Mouse (Mus musculus) stomach, embryonic 14.5 days (tissue): ENCODE results near the gene Macf1. TPM values are rescaled to one million over a fixed set of nuclear protein-coding genes. Genes with fewer than 3 reads are reported as not detected.
A peak's percentile ranks its signal among the peaks of the same experiment; 100 is the strongest.

ENCODE experiments used
- ATAC-seq: fragments of 200-750 bp; cut with Nextera tagmentation; 2 replicates; pipeline ENCODE4 v1.8.0; 2017; ENCODE audit warnings: low read depth, moderate TSS enrichment; ENCODE audit not compliant: insufficient number of reproducible peaks, insufficient read depth, low FRiP score
- H3K27ac ChIP-seq: fragments of 300-500 bp; sonication (generic); 2 replicates; pipeline ENCODE4 v1.5.1; 2014; ENCODE audit warnings: mild to moderate bottlenecking, low read length, moderate library complexity, mixed read lengths
- H3K27me3 ChIP-seq: fragments of 300-500 bp; sonication (generic); 2 replicates; pipeline ENCODE4 v1.6.1; 2014; ENCODE audit warnings: low read length, control low read depth, mixed read lengths; ENCODE audit not compliant: control insufficient read depth, insufficient read depth
- H3K36me3 ChIP-seq: fragments of 300-500 bp; sonication (generic); 2 replicates; pipeline ENCODE4 v1.6.1; 2014; ENCODE audit warnings: mild to moderate bottlenecking, control low read depth, low read length, moderate library complexity, mixed read lengths; ENCODE audit not compliant: control insufficient read depth, insufficient read depth
- H3K4me1 ChIP-seq: fragments of 300-500 bp; sonication (generic); 2 replicates; pipeline ENCODE4 v1.6.1; 2014; ENCODE audit warnings: low read length, control low read depth, mixed read lengths; ENCODE audit not compliant: control insufficient read depth, insufficient read depth
- H3K4me2 ChIP-seq: fragments of 300-500 bp; sonication (generic); replicated peaks from 2 replicates; pipeline ENCODE4 v1.6.1; 2014; ENCODE audit warnings: low read depth, low read length, control low read depth
- H3K4me3 ChIP-seq: fragments of 300-500 bp; sonication (generic); 2 replicates; pipeline ENCODE4 v1.5.1; 2014; ENCODE audit warnings: low read depth, low read length, control low read depth
- H3K9ac ChIP-seq: fragments of 300-500 bp; sonication (generic); replicated peaks from 2 replicates; pipeline ENCODE4 v1.6.1; 2014; ENCODE audit warnings: low read depth, mild to moderate bottlenecking, control low read depth, low read length, moderate library complexity, mixed read lengths
- H3K9me3 ChIP-seq: fragments of 300-500 bp; sonication (generic); 2 replicates; pipeline ENCODE4 v1.6.1; 2016; ENCODE audit warnings: low read depth, low read length, control low read depth; ENCODE audit not compliant: control insufficient read depth
- WGBS: fragments of 180-500 bp; shearing (Covaris S2); extraction: QIAGEN DNeasy Blood & Tissue Kit; methylation state at CpG from one replicate; pipeline ENCODE4 v1.1.7; 2014; 5-methylcytosine and 5-hydroxymethylcytosine counted together
- polyA plus RNA-seq: library from polyadenylated mRNA; unstranded; fragments of >200 nt; fragmentation: Nextera tagmentation; extraction: Ambion mirVana; gene quantifications from 2 replicates; pipeline ENCODE4 v1.2.1, GENCODE M21; 2014

The Macf1 gene
- polyA plus RNA-seq, 1 experiment from 2014 or later, result 86.9 TPM

- Histone ChIP-seq H3K36me3 (peaks cover 65% of the 10 kb centered on the region), H3K4me1 (no peaks in the 10 kb centered on the region), H3K27ac (no peak overlapping the region), H3K27me3 (no peaks in the 10 kb centered on the region), H3K9me3 (no peaks in the 10 kb centered on the region), H3K9ac (no peak overlapping the region), H3K4me3 (no peak overlapping the region), H3K4me2 (no peak overlapping the region)
- 92% methylated on average over 12 of the region's 12 CpGs for WGBS
- no peak for ATAC-seq
Observed at GRCm38 (mm10) chr4:123360771-123361170, 323.4 kb downstream of the Macf1 start.

DNA sequence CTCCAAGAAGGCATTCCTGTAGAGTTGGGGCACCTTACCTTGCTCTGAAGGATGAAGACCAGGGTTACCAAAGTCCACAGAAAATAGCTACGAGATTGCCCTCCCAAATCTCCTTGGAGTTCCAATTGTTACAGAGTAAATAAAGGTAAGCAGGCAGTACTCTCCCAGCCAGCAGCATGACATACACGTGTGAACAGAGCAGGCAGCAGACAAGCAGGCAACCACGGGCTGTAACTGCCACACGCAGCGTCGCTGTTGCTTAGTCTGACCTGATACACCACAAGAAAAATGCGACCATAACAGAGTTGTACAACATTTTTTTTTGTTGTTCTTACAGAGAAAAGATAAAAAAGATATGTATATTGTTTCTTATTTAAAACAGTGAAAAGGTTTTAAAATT is 325.5 kb downstream of the Macf1 start:
- Histone ChIP-seq H3K36me3 (peaks cover 68% of the 10 kb centered on the region), H3K9me3 (no peaks in the 10 kb centered on the region), H3K4me2 (no peak overlapping the region), H3K4me3 (no peak overlapping the region), H3K9ac (no peak overlapping the region), H3K27ac (no peak overlapping the region), H3K27me3 (no peaks in the 10 kb centered on the region), H3K4me1 (no peaks in the 10 kb centered on the region)
- no peak for ATAC-seq
- 93% methylated on average over 7 of the region's 7 CpGs for WGBS

- Histone ChIP-seq H3K9me3 (no peaks in the 10 kb centered on the region), H3K36me3 (peaks cover 78% of the 10 kb centered on the region), H3K4me1 (no peaks in the 10 kb centered on the region), H3K27me3 (no peaks in the 10 kb centered on the region), H3K9ac (no peak overlapping the region), H3K4me3 (no peak overlapping the region), H3K4me2 (no peak overlapping the region), H3K27ac (no peak overlapping the region)
- WGBS, result 88% methylated on average over 8 of the region's 8 CpGs
- ATAC-seq, result no peak
Observed at GRCm38 (mm10) chr4:123355941-123356340, 328.2 kb downstream of the Macf1 start.

DNA sequence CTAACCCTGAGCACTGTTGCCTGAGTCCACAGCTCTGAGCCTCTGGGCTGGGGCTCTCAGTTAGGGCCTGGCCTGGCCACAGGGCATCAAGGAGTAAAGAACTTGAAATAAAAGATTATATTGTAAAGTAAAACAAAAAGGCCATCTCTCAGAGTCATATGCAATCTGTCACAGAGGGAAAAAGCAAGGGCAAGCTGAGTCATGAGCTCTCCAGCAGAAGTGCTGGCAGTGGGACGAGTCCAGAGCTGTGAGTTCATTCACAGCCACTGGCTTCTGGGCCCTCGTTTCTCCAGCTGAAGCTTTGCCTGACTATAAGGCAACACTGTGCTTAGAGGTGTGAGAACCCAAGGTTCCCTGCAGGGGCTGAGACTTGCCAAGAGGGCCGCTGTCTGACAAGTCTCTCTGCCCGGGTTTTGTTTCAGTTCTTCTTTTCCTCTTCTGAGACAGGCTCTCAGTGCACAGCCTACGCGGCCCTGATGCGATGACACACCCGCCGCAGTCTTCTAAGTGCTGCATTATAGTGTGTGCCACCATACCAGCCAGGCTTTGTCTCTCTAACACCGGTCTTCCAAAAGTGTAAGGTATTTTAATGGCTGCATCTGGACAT is 330.8 kb downstream of the Macf1 start:
- no peak overlapping the region for H3K9ac ChIP-seq
- H3K36me3 ChIP-seq, result peaks cover 78% of the 10 kb centered on the region
- 86% methylated on average over 10 of the region's 10 CpGs for WGBS
- no peaks in the 10 kb centered on the region for H3K27me3 ChIP-seq
- H3K27ac ChIP-seq, result no peak overlapping the region
- H3K4me3 ChIP-seq, result no peak overlapping the region
- H3K4me1 ChIP-seq, result no peaks in the 10 kb centered on the region
- no peaks in the 10 kb centered on the region for H3K9me3 ChIP-seq
- H3K4me2 ChIP-seq, result no peak overlapping the region
- ATAC-seq, result no peak

DNA sequence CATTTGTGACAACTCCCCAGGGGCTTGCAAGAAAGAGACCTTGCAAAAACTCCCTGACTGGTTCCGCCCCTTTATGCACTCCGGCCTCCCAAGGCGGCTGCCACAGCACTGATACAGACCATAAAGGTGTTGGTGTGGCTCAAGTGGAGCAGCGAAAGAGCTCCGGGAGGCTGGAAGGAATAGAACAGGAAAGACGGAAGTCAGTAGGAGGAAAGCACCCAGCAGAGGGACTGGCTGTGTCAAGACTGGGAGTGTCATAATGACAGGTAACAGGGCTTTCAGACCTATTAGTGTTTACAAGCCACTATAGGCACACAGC is 340.7 kb downstream of the Macf1 start:
- no peak overlapping the region for H3K27ac ChIP-seq
- peak overlapping the region; percentile 84 for H3K4me2 ChIP-seq
- H3K27me3 ChIP-seq, result peaks cover 35% of the 10 kb centered on the region
- ATAC-seq, result peak; percentile 53
- H3K4me1 ChIP-seq, result no peaks in the 10 kb centered on the region; the same call in 1 of the 2 replicates
- no peaks in the 10 kb centered on the region for H3K9me3 ChIP-seq
- WGBS, result 7% methylated on average over 6 of the region's 6 CpGs
- peak overlapping the region; percentile 47 for H3K4me3 ChIP-seq
- H3K9ac ChIP-seq, result no peak overlapping the region; the same call in 1 of the 2 replicates
- H3K36me3 ChIP-seq, result no peaks in the 10 kb centered on the region; the same call in 1 of the 2 replicates

- Histone ChIP-seq H3K4me1 (no peaks in the 10 kb centered on the region; the same call in 1 of the 2 replicates), H3K4me3 (peak within 1 kb of the TSS; percentile 47), H3K9ac (no peak within 1 kb of the TSS; the same call in 1 of the 2 replicates), H3K4me2 (peak within 1 kb of the TSS; percentile 84), H3K36me3 (no peaks in the 10 kb centered on the region), H3K27me3 (peaks cover 35% of the 10 kb centered on the region), H3K9me3 (no peaks in the 10 kb centered on the region), H3K27ac (no peak within 1 kb of the TSS)
- under 1% methylated on average over 65 of the region's 65 CpGs for WGBS
- ATAC-seq, result peak; percentile 80
Observed at GRCm38 (mm10) chr4:123342642-123343470, 341.3 kb downstream of the Macf1 start, which contains the start of gene Bmp8a. Gene Bmp8a (minus strand): TSS chr4:123343252.

DNA sequence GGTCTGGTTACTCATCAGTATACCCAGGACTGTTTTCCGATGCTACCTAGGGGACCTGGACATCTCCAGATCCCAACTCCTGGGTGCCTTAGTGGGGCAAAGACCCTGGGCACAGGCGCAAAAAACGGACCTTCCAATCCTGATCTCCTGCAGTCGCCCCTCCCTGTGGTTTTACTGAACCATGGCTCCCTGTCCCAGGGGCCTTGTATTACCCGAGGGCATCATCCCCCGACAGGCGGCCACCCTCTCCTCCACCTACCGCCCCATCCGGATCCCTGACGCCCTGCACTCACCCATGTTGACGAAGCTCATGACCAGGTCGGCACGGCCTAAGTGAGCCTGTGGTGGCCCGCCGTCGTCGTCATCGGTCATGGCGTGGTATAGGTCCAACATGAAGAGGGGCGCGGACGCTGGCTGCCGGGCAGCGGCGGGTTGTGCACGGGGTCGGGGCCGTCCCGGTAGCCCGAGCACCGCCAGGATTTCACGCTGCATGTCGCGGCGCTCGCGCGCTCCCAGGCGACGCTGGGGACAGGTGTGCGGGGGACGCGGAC is 342.0 kb downstream of the Macf1 start:
- peak; percentile 24; the same call in 1 of the 2 replicates for ATAC-seq
- H3K9ac ChIP-seq, result no peak overlapping the region
- H3K27ac ChIP-seq, result no peak overlapping the region
- 3% methylated on average over 43 of the region's 43 CpGs for WGBS
- H3K9me3 ChIP-seq, result no peaks in the 10 kb centered on the region
- H3K4me2 ChIP-seq, result peak overlapping the region; percentile 84
- H3K36me3 ChIP-seq, result no peaks in the 10 kb centered on the region
- peak overlapping the region; percentile 47 for H3K4me3 ChIP-seq
- H3K4me1 ChIP-seq, result no peaks in the 10 kb centered on the region; the same call in 1 of the 2 replicates
- peaks cover 35% of the 10 kb centered on the region for H3K27me3 ChIP-seq

- no peaks in the 10 kb centered on the region; the same call in 1 of the 2 replicates for H3K4me1 ChIP-seq
- 70% methylated on average over 5 of the region's 5 CpGs for WGBS
- H3K27me3 ChIP-seq, result peaks cover 35% of the 10 kb centered on the region
- no peak overlapping the region for H3K27ac ChIP-seq
- H3K9ac ChIP-seq, result no peak overlapping the region
- no peak for ATAC-seq
- H3K4me2 ChIP-seq, result no peak overlapping the region
- H3K4me3 ChIP-seq, result no peak overlapping the region
- no peaks in the 10 kb centered on the region for H3K9me3 ChIP-seq
- H3K36me3 ChIP-seq, result no peaks in the 10 kb centered on the region
Observed at GRCm38 (mm10) chr4:123340232-123340631, 343.9 kb downstream of the Macf1 start.
